Mouse (Mus musculus) NIH3T3 (cell line): Measurements from ENCODE around the gene Palmd.
A peak's percentile ranks its signal among the peaks of the same experiment; 100 is the strongest.

Experiments
- DNase-seq: peaks from one replicate; pipeline ENCODE4 v3.0.0-alpha.2; 2012; ENCODE audit warnings: low read depth

Palmd gene

DNA sequence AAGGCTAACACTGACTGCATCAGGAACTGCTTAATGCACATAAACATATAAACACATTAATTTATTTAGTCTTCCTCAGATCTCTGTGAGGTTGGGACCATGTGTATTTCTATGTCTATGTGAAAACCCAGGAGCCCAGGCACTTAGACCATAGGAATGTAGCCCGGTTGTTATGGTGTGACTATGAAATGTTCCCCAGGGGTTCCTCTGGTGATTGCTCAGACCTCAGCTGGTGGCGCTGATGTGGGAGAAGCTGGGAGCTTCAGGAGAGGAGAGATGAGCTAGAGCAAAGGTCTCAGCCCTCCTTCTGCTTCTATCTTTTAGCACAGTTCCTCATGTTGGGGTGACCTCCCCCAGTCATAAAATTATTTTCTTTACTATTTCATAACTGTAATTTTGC, 8.4 kb downstream of the Palmd start:
- DNase-seq: peak; percentile 44

DNA sequence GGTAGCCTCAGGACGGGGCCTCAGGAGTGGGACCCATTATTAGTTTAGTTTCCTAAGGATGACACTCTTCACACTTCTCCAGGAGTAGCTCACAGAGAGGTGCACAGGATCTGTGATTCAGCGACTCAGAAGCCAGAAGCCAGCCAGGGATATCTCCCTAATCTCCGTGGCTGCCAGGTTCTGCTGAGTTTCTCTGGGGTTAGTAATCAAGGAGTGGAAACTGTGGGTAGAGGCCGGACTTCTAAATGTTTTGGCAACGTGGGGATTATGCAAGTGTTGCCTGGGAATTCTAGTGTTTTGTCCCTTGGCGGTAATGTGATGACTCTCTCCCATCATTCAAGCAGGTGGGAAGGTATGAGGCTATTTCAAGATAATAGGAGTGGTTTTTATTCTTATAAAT, 13.7 kb downstream of the Palmd start:
- peak; percentile 74 for DNase-seq

DNA sequence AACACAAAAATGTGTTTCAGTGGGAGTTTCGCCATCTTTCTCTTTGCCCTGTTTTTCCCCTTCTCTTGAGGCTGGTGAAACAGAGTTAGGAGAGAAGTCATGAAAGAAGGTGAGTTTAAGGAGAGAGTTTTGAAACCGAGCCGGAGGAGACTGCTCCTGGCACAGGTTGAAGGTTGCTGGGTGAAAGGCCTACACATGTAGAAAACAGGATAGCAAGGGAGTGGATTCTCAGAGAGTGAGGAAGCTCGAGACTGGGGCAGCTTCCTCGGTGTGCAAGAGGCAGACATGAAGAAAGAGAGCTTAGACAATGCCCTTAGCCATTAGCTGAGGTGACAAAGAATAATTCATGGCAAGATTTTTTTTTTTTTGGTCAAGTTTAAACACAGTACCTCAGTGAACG, 15.4 kb downstream of the Palmd start:
- no peak for DNase-seq

DNA sequence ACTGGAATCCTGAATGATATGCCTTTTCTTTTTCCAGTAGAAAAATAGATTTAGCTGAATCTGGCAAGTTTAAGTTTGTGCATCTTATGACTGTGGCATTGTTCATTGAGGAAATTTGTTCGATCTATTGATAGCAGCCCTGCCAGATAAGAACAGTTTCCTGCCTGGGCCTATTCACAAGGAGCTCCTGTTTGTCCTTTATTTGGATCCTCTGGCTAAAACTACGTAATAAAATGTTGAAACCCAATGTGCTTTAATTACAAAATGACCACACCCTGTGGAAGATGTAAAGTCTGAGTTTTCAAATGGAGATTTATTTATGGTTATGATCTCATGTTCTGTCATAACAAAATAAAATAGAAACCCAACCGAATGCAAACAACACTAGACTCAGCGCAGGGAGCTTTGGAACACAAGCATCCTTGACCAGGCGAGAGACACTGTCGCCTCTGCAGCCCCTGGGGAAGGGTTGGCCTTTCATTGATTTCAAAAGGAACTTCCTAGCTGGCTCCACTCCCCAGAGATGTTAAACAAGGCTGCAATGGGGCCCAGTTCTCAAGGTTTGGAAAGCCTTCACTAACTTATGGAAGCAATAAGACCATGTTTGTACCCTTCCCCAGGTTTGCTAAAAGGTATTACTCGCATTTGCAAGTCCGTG, 16.4 kb downstream of the Palmd start:
- DNase-seq: no peak

DNA sequence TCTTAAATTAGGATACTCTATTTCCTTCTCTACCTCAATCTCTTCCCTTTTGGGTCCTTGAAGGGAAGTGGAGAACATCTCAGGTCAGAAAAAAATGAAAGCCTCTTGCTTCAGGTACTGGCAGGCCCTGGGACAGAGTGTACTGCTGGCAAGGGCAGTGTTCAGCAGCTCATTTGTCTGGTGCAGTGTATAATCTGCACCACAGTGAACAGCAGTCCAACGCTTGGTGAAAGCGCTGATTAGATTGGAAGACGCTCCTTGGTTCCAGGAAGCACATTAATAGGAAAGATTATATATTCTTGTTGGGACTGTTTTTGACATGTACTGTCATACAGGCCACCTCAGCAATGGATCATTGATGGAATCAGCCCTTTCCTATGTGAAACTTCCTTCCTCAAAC, 17.3 kb downstream of the Palmd start:
- DNase-seq: peak; percentile 11

DNA sequence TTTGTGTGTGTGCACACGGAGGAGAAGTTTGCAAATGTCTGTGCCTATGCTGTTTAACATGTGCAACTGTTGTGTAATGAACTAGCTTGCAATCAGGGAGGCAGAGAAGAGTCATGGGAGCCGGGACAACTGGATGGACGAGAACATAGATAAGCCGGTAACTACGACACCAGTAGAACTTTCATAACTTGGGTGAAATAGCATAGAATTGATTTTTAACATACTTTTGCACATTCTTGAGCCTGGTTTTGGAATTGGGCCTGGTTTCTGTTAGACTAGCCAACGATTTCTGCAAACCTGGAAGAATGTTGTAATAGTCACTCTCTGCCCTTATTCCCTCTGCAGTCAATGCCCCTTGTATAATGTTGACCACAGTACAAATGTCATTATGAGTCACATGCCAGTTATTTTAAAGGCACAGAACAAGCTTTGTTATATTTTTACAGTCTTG, 18.1 kb downstream of the Palmd start:
- DNase-seq: peak; percentile 91

DNA sequence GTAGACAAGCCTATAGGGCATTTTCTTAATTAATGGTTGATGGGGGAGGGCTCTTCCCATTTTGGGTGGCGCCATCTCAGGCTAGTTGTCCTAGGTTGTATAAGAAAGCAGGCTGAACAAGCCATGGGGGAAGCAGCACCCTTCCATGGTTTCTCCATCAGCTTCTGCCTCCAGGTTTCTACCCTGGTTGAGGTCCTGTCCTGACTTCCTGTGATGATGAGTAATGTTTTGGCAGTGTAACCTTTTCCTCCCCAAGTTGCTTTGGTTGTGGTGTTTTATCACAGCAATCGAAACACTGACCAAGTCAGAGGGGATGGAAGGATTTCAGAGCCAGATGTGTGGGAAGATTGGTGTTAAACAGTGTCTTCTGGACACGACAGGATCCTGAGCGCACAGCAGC, 22.3 kb downstream of the Palmd start:
- DNase-seq: peak; percentile 41

DNA sequence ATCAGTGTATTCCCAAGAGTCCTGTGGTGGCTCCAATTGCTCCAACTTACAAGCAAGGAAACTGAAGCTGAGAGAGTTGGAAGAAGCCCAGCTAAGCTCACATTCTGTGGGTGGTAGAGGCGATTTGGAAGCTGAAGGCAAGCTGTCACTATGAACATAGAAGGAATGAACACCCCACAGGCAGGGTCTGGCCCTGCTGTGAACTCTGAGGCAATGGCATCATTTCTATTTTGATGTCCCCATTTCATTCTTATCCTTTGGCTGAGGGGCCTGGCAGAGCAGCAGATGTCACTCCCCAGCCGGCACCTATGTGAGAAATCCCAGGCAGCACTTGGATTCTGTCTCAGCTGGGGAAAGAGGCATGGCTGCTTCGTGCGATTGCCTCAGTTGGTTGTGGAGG, 25.4 kb downstream of the Palmd start:
- DNase-seq: no peak

DNA sequence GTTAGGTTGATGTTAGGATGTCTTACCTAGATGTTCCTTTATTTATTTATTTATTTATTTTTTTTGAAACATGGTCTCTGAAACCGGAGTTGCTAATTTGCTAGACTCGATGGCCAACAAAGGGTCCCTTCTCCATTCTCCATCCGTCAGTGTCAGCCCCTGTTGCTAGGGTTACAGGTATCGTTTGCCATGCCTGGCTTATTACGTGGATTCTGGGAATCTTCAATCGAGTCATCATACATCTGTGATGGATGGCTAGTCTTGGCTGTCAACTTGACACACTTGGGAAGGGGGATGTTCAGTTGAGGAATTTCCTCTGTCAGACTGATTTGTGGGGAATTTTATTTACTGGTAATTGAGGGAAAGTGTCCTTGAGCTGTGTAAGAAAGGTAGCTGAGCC, 26.0 kb downstream of the Palmd start:
- no peak for DNase-seq

DNA sequence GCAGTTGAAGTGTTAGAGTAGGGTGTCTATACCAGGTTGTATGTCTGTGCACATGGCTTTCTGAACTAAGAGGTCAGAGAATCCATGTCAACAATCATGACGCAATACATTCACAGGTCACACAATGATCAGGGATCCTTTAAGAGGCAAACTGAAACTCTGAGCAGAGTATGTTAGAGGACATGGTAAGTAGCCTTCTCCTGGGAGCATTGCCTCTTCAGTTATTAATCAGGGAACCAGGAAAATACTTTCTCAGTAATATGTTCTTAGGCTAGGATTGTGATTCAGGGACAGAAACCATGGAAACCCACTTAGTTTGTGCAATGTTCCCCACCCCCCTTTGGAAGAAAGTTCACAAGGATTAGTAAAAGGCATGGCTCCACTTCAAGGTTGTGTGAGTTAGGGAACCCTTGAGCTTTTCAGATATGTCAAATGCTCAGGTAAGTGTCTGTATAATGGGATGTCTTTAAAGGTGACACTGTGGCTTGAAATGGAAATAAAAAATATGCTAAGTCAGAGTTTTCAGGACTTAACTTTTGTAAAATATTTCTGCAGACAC, 27.1 kb downstream of the Palmd start:
- DNase-seq: no peak

DNA sequence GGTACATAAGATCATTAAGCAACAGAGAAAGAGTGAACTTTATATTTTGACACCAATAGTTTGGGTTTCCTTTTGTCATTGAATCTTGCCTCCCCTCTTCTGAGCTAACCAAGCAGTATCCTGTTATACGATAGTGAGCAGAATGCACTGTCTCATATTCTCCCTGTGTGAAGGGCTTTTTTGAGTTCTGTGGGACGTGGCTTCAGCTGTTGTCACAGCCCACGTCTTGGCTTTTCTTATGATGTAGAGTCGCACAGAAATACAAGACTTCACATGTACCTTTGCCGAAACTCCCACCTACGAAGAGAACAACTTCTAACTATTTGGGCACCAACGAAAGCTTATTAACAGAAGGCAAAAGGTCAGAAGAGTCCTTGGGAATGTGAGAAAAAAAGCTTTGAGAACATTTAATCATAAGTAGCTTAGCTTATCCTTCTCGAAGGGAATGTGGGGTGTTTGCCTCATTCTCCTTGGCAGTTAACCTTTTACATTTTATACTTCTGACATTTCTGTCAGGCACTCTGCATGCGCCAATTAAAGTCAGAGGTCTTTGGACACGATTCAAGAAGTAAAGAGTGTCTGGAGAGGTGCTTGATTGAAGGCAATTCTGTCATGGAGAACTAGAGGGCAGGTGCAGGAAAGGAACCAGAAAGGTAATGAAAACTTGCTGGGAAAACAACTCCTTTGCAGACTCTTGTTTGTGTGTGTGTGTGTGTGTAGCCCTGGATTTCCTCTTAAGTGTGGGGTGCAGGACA, 27.8 kb downstream of the Palmd start:
- peak; percentile 37 for DNase-seq

DNA sequence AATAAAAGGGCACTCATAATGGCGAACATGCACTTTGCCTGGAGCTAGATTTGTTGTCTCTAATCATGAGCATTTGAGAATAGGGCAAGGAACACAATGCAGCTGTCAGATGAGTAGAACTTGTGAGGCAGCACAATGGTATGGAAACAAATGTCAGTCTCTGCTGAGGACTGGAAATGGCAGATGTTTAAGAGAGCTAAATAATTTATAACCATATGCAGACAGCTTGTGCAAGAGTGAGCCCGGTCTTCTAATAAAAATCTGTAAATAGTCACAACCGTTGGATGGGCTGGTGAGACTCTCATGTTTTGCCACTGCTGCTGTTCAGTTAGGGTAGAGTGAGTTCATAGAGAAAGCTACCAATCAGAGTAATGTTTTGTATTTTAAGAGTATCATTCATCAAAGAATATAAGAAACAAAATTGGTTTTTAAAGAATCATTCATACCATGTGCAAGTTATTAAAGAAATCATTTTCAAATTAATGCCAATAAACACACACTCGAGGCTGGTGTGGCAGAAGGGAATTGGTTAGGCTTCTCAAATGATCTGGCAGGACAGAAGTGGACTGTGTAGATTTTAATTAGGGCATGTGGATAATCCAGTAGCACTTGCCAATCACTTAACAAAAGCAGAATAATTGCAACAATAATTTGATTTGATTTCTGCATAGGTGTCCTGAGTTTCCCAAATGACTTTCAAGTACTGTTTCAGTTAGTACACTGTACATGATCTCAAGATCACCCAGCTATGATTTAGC, 31.7 kb downstream of the Palmd start:
- peak; percentile 18 for DNase-seq

DNA sequence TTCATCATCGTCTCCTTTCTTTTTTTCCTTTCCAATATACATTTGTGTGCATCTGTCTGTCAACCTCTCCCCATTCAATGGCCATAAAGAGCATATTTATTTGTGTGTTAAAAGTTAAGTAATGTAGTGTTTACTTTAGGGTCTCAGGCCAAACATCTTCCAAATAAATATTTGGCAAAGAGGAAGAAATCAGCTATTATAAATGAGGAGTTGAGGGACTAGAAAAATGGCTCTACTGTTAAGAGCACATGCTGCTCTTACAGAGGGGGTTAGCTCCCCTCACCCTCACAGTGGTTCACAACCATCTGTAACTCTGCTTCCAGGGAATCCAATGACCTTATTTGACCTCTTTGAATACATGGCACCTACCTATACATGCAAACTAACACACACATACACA, 35.6 kb downstream of the Palmd start:
- no peak for DNase-seq

DNA sequence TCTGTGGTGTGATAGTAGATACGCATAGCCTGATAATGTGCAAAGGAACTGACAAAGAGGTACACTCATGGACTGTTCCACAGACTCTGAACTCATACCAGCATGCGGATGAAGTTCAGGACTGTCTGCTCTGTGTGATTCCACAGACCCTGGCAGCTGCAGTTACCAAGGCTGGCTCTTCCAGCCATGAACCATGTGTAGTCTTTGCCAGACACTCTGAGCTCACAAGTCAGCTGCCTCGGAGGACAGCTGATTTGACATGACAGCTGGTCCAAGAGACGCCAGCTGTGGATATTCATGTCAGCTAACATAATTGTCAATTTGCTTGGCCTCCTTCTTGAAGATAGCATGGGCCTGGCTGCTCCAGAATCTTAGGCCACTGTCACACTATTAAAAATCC, 39.8 kb downstream of the Palmd start:
- DNase-seq: no peak

DNA sequence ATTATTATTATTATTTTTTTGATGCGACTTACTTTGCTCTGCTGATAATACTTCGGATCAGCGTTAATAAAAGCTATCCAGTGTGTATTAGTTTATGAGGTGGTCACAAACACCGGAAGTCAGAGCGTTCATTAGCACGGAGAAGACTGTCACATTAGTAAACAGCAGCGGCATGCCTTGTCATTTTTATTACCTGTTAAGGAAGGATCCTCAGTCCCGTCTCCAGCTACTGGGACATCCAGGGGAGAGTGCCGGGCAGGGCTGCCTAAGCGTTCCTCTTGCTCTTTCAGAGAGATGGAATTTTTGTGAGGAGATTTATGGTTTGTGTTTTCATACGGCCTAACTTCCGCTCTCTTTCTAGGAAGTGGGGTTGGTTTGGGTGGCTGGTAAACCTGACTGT, 45.7 kb downstream of the Palmd start:
- DNase-seq: no peak

DNA sequence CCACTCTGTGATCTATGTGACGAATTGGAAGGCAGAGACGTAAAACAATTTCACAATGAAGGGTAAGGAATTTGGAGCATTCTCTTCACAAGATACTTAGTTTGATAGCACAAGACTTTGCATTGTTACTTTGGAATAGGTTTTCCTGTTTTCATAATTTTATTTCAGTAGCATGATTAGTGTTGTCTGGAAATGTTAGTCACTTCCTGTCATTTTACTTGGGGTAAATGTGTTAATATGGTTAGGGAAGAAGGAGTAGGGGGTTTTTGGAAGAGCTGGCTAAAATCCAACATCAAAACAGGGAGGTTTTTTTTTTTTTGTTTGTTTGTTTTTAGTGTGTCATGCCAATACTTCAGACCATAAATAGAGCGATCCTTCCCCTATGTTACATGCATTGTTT, 47.3 kb downstream of the Palmd start:
- DNase-seq: no peak

DNA sequence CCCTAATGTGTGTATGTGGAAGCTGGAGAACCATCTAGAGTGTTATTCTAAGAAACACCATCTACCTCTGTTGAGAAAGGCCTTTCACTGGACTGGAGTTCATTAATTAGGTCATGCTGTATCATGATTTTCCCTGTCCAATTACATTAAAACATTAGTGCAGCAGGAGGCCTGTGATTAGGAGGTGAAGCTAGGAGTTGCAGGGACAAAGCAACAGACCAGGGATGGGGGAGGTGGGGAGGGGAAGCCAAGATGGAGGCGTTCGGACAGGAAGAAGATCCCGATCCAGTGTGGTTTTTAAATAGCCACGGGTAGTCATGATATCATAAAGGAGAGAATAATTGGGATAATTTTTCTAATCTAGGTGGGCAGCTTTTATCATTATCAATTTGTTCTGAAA, 51.8 kb downstream of the Palmd start:
- no peak for DNase-seq

DNA sequence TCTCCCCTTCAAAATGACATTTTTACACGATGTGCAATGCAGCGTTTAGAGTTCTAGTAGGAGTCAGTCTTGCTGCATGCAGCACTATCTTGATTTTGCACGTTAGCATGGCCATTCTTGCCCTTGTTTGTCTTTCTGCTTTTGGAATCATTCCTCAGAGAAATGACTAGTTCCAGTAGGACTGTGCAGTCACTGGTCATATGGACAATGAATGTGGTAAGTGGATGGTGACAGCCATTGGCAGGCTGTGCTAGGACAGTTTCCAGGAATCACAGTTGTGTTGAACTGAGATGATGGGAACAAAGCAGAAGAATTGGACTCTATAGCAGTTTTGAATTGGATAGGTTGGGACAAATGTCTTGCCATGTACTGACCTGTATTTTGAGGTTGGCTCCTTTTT, 53.9 kb downstream of the Palmd start:
- DNase-seq: peak; percentile 22

DNA sequence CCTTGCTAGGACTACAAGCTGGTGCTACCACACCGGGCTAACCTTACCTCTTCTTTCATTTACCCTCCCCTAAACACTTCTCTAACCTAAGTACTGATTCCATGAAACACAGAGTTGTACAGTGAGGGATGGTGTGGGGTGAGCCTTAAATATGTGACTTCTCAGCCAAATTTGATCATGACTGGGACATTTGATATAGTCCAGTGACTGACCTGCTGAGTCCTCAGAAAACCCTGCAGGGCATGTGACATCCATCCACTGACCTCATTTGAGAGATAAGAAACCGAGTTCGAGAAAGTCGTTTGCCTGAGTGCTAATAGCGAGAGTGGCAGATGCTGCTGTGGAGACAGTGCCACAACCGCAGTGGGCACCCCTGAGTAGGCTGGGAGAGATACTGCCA, 54.4 kb downstream of the Palmd start:
- DNase-seq: no peak

DNA sequence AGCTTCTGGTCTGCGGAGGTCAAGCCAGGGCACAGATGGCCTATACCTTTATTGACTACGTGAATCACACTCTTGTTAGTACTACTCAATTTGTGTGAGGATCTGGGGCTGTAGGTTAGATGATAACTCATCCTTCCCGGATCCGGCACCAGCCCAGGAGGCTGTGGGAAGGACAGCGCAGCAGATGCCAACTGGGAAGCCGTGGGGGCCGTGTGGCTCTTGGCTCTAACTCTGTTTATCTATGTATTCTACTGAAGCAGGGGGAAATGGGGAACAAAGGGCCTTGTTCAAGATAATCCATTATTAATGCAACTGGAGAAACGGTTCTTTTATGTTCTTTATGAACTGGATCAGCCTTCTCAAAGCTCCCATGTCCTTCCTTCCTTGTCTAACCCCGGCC, 62.2 kb downstream of the Palmd start:
- no peak for DNase-seq

DNA sequence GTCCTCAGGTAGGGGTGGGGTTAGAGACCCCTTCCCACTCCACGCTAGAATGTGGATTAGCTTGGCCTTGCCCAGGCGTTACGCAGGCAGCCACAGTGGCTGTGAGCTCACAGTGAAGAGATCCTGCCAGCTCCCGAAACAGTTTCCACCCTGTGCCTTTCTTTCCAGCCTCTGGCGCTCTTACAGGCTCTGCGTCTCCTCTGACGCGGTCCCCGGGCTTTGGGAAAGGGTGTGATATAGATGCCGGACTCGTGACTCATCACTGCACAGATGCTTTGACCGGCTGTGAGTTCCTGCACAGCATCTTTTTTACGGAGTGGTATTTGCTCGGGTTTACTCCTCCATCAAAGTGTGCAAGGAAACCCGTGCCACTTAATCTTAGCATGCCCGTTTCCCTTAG, 62.9 kb downstream of the Palmd start:
- DNase-seq: peak; percentile 22

DNA sequence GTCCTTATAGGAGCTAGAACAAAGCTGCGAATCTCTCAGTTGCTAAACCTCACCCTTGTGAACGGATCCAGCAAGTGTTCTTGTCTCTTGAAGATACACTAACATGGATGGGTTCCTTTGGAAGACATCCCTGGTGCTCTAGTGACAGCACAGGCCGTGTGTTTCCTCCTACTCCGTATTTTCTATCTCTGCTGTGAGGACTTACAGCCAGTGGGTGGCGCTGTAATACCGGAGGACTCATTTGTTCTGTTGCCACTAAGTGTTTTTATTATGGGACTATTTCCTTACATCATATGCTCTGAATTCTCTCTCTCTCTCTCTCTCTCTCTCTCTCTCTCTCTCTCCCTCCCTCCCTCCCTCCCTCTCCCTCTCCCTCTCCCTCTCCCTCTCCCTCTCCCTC, 64.6 kb downstream of the Palmd start:
- peak; percentile 75 for DNase-seq

DNA sequence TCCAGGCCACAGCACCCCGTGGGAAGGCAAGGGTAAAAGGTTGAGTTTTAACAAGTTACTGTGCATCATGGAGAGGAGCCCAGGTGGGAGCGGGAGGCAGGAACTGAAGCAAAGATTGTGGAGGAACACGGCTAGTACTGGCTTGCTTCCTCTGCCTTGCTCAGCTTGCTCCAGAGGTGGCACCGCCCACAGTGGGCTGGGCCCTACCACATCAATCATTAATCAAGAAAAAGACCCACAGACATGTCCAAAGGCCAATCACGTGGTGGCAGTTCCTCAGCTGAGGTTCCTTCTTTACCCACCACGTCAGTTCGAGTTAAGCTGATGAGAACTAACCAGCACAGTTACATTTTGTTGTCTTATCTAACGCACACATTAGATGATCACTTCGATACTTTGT, 75.9 kb downstream of the Palmd start:
- no peak for DNase-seq
